Mouse (Mus musculus): ENCODE data around the gene Trim43c. TPM values are rescaled to one million over a fixed set of nuclear protein-coding genes. Genes with fewer than 3 reads are reported as not detected.

Gene Trim43c
- total RNA-seq (2023), result not detected in 4 replicates

DNA sequence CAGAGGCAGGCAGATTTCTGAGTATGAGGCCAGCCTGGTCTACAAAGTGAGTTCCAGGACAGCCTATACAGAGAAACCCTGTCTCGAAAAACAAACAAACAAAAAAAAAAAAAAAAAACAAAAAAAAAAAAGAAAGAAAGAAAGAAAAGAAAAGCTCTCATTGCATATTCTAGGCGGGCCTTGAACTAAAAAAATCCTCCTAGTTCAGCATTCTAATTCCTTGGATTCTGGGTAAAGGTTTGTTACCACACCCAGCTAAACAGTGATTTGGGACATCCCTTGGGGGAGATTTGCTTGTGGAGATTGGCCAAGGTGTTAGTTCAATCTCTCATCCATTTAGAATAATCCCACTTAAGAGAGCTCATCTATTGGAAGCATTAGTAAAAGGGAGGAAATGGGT, at the start of gene Trim43c:
Gene Trim43c, plus strand, starts transcription at position 301 of the 400 bp plus-strand sequence.

Other genes starting within 250 kb of the Trim43c start
- gene Mthfsl, start 118.9 kb upstream of the Trim43c start, total RNA-seq (2023), result 58.3 to 63.7 TPM (median 58.6 TPM) in 4 replicates
- 30.2 to 48.9 TPM (median 41.7 TPM) in 4 replicates for gene Bcl2a1d, start 107.2 kb upstream of the Trim43c start, total RNA-seq (2023)
- 24.6 to 42.8 TPM (median 27.4 TPM) in 4 replicates for gene Bcl2a1a, start 117.7 kb downstream of the Trim43c start, total RNA-seq (2023)

Measured in B cell, adult 62 days (primary cell).